Mouse (Mus musculus) olfactory bulb, adult 2 months (tissue): ENCODE data around the gene Rreb1.

ENCODE experiments used
- CTCF ChIP-seq: fragments of 200-500 bp; IDR thresholded peaks from 2 replicates; pipeline ENCODE4 v1.5.1; 2012; ENCODE audit warnings: low read depth, mild to moderate bottlenecking, low read length, moderate library complexity; ENCODE audit not compliant: insufficient read depth
- POLR2A ChIP-seq: fragments of 200-500 bp; IDR thresholded peaks from 2 replicates; pipeline ENCODE4 v1.6.1; 2012; ENCODE audit warnings: mild to moderate bottlenecking, low read depth, low read length, moderate library complexity; ENCODE audit not compliant: insufficient read depth

DNA sequence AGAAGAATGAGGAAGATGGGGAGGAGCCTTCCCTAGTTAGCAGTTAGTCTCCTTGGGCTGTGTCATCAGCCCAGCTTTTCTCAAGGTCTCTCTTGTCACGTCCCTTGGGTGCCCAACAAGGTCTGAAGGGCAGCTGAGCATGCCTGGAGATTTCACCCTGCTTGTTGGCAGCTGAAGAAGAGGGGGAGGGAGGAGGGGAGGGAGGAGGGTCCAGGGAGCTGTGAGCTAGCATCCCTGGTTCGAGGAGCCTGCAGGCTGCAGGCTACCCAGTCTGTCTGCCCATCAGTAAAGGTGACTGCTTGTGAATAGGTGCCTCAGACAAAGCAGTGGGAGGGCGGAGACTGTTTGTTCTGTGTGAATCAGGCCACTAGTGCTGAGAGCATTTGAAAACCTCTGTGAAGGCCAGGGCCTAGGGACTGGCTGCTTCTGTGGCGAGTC lies 52.7 kb downstream of the Rreb1 start:
- TF ChIP-seq CTCF (no peak), POLR2A (no peak)
